Mouse (Mus musculus): ENCODE measurements at regions not wholly inside any gene's neighbourhood (a gene's known extent, or its start where the extent isn't known, plus 50 kb on each side); places are given as distances from the start of the nearest gene placed in this dataset.
"Not testable (repeated sequence)": the region's sequence is repeated elsewhere in the genome, so short reads cannot be mapped to it uniquely, and the experiment has no call there.

DNA sequence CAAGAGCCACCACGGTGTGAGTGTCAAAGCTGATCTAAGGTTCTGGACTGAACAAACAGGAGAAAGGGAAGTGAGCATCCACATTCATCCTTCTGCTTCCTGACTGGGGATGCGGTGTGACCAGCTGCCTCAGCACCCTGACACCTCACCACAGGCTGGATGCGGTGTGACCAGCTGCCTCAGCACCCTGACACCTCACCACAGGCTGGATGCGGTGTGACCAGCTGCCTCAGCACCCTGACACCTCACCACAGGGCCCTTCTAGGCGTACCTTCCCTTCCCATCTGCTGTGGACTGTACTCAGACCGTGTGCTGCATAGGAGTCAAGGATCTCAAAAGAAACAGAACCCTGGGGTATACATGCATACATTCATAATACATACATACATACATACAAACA lies 53.9 kb upstream of the Jade1 start:
- TF ChIP-seq CTCF (IDR thresholded peaks at IDR 0.05; ENCODE audit: borderline replicate concordance, extremely low read depth, insufficient read depth, insufficient read length); POLR2A (IDR thresholded peaks at IDR 0.05; ENCODE audit: borderline replicate concordance, extremely low read depth, insufficient read depth, insufficient read length, poor library complexity, severe bottlenecking): not testable (repeated sequence)

Data from brain, embryonic 14.5 days (tissue).